Mouse (Mus musculus) adrenal gland, adult 2 months (tissue): Measurements from ENCODE around the gene Opn5. TPM values are rescaled to one million over a fixed set of nuclear protein-coding genes. Genes with fewer than 3 reads are reported as not detected.

Experiments used
- polyA plus RNA-seq: library from polyadenylated mRNA; depleted of rRNA; stranded (reverse); fragments of >200 nt; gene quantifications from 2 replicates; pipeline ENCODE4 v1.2.3, GENCODE M21; 2012; rRNA removed
- total RNA-seq, 2 experiments: library from RNA; stranded (reverse); gene quantifications; 2 replicates each; pipeline ENCODE4 v1.2.3; 2021

The Opn5 gene
- total and polyA plus RNA-seq, 3 experiments, result not detected

Other genes with a start within 250 kb of the Opn5 start
- gene Adgrf4, start 80.9 kb upstream of the Opn5 start, total RNA-seq, result under 1 TPM; 0.14 to 0.29 TPM
- 0.06 and 0.11 TPM in 2 replicates for gene Adgrf4, start 80.9 kb upstream of the Opn5 start, polyA plus RNA-seq
- gene Adgrf2, start 130.8 kb upstream of the Opn5 start, total RNA-seq, result not detected
- 0.02 and 0.10 TPM in 2 replicates for gene Adgrf2, start 130.8 kb upstream of the Opn5 start, polyA plus RNA-seq